Mouse (Mus musculus) forebrain, embryonic 13.5 days (tissue): ENCODE measurements around the gene Plekha1. TPM values are rescaled to one million over a fixed set of nuclear protein-coding genes. Genes with fewer than 3 reads are reported as not detected.

Experiments used
- ATAC-seq: fragments of 200-750 bp; cut with Nextera tagmentation; 2 replicates; pipeline ENCODE4 v1.8.0; 2017
- H3K27ac ChIP-seq: fragments of 300-500 bp; sonication (generic); 2 replicates; pipeline ENCODE4 v1.5.1; 2015; ENCODE audit warnings: inconsistent platforms, mild to moderate bottlenecking, moderate library complexity
- H3K27me3 ChIP-seq: fragments of 300-500 bp; sonication (generic); 2 replicates; pipeline ENCODE4 v1.6.1; 2015; ENCODE audit warnings: mild to moderate bottlenecking, inconsistent platforms
- H3K36me3 ChIP-seq: fragments of 300-500 bp; sonication (generic); 2 replicates; pipeline ENCODE4 v1.6.1; 2015; ENCODE audit warnings: mild to moderate bottlenecking, inconsistent platforms; ENCODE audit not compliant: poor library complexity, severe bottlenecking
- H3K4me1 ChIP-seq: fragments of 300-500 bp; sonication (generic); 2 replicates; pipeline ENCODE4 v1.6.1; 2015; ENCODE audit warnings: inconsistent platforms
- H3K4me2 ChIP-seq: fragments of 300-500 bp; sonication (generic); 2 replicates; pipeline ENCODE4 v1.6.1; 2015; ENCODE audit warnings: inconsistent platforms, mild to moderate bottlenecking, moderate library complexity
- H3K4me3 ChIP-seq: fragments of 300-500 bp; sonication (generic); 2 replicates; pipeline ENCODE4 v1.5.1; 2015; ENCODE audit warnings: mild to moderate bottlenecking, inconsistent platforms
- H3K9ac ChIP-seq: fragments of 300-500 bp; sonication (generic); 2 replicates; pipeline ENCODE4 v1.6.1; 2015; ENCODE audit warnings: mild to moderate bottlenecking, inconsistent platforms
- H3K9me3 ChIP-seq: fragments of 300-500 bp; sonication (generic); replicated peaks from 2 replicates; pipeline ENCODE4 v1.6.1; 2016; ENCODE audit warnings: inconsistent platforms
- WGBS: fragments of 180-500 bp; shearing (Covaris S2); methylation state at CpG from one replicate; pipeline ENCODE4 v1.1.7; 2015; 5-methylcytosine and 5-hydroxymethylcytosine counted together
- polyA plus RNA-seq: library from polyadenylated mRNA; unstranded; fragments of >200 nt; fragmentation: Nextera tagmentation; extraction: Ambion mirVana; gene quantifications from 2 replicates; pipeline ENCODE4 v1.2.1, GENCODE M21; 2015

Plekha1 gene
- polyA plus RNA-seq, 1 experiment from 2014 or later, result 37.8 TPM

DNA sequence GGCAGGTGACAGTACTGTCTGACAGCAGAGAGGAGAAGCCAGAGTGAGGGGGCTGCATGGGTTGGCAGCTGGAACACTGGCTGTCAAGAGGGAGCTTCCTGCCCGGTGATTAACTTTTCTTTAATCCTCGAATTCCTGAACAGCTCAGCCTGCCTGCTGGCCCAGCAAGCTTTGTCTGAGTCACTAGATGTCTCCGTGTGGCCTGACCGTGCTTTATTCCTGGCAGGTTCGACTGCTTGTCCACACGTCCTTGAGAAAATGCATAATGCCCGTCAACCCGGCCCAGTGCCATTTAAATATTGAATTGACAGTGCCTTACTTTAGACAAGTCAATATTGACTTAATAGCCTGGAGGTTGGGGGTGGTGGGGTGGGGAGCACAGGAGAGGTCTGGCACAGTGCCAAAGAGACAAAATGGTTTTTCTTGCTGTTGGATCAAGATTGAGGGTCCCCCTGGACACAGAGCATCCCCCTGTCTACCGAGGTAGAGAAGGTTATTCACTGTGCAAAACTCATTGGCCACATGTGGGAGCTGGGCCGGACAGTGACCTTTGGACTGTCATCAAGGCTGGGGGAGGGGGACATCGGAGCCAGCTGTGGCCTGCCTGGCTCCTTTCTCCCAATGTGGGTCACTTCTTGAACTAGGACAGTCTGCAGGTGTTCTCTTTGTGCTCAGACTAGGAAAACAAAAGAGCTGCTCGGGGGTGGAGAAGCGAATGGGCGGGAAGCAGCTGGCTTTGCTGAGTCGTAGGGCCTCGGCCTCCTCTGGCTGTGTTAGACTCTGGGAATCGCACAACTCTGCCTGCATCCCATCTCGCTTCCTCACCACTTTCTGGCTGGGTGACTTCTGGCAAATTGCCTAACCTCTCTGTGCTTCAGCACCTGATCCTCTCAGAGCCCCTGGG is 30.3 kb upstream of the Plekha1 start:
- 8% methylated on average over 18 of the region's 18 CpGs for WGBS
- Histone ChIP-seq H3K27ac (peak overlapping the region; percentile 7; the same call in 1 of the 2 replicates), H3K4me1 (peaks cover 33% of the 10 kb centered on the region), H3K9ac (no peak overlapping the region), H3K4me2 (no peak overlapping the region), H3K9me3 (no peaks in the 10 kb centered on the region), H3K4me3 (no peak overlapping the region), H3K27me3 (peaks cover 54% of the 10 kb centered on the region), H3K36me3 (no peaks in the 10 kb centered on the region)
- ATAC-seq, result no peak

DNA sequence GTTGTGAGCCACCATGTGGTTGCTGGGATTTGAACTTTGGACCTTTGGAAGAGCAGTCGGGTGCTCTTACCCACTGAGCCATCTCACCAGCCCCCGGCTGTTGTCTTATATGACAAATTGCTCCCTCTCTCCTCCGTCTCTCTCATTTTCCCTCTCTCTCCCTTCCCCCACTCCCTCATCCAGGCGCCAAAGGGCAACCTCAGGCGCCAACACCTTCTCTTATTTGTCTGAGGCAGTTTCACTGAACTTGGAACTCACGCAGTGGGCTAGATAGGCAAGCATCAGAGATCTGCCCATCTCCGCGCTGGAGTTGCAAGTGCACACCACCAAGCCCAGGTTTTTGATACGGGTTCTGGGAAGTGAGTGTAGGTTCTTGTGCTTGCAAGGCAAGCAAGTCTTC is 29.5 kb upstream of the Plekha1 start:
- Histone ChIP-seq H3K27ac (no peak overlapping the region), H3K27me3 (peaks cover 54% of the 10 kb centered on the region), H3K9me3 (no peaks in the 10 kb centered on the region), H3K4me2 (no peak overlapping the region), H3K9ac (no peak overlapping the region), H3K36me3 (no peaks in the 10 kb centered on the region), H3K4me3 (no peak overlapping the region), H3K4me1 (peaks cover 33% of the 10 kb centered on the region)
- ATAC-seq, result no peak
- WGBS, result 74% methylated on average over 9 of the region's 9 CpGs

DNA sequence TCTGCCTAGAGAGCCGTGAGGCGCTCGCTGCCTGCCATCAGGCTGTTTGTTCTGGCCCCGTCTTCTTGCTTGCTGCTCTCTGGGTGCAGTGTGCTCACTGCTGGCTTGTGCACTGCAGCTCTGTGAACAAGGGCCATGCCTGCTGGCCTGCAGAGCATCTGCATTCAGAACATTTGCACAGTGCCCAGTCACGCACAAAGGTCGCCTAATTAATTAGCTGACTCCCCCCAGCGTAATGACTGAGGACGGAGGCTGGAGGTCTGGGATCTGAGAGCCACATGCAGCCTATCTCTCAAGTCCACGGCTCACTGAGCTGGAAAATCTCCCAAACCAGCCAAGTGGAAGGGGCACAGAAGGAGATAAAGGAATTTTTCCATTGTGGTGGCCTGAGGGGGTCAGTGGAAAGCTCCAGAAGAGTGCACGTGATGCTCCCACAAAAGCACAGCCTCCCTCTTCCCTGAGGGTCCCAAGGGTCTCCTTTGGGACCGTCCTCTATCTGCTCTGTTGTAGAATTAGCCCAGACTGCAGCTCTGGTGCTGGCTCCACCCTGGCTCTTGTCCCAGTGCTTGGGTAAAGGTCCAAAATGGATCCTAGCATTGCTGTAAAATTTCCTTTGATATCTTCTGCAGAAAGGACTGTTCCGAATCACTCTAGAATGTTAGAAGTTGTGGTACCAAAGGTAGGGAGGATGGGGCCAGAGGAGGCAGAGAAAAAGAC is 27.5 kb upstream of the Plekha1 start:
- Histone ChIP-seq H3K4me1 (peaks cover 33% of the 10 kb centered on the region), H3K4me3 (no peak overlapping the region), H3K4me2 (peak overlapping the region; percentile 28), H3K9me3 (no peaks in the 10 kb centered on the region), H3K27me3 (peaks cover 45% of the 10 kb centered on the region), H3K27ac (no peak overlapping the region), H3K36me3 (no peaks in the 10 kb centered on the region), H3K9ac (peak overlapping the region; percentile 22; the same call in 1 of the 2 replicates)
- WGBS, result 5% methylated on average over 12 of the region's 12 CpGs
- ATAC-seq, result peak; percentile 68

DNA sequence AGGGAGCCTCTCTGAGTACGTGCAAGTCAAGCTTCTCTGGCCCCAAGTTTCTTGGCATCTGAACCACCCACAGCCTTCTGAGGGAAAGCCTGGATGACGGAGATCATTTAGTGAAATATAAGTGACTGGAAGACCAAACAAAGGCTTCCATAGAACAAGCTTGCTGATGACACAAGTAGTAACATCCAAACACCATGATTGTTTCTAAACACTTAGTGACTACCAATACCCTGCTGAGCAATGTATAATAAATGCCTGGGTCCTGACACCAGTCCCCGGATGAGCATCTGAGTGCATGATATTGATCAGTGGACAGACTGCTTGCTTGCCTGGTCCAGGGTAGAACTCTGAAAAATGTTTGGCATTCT is 26.9 kb upstream of the Plekha1 start:
- Histone ChIP-seq H3K4me2 (no peak overlapping the region), H3K9ac (no peak overlapping the region), H3K9me3 (no peaks in the 10 kb centered on the region), H3K27ac (no peak overlapping the region), H3K36me3 (no peaks in the 10 kb centered on the region), H3K27me3 (peaks cover 39% of the 10 kb centered on the region), H3K4me1 (peaks cover 33% of the 10 kb centered on the region), H3K4me3 (no peak overlapping the region)
- 35% methylated on average over 3 of the region's 3 CpGs for WGBS
- ATAC-seq, result no peak

DNA sequence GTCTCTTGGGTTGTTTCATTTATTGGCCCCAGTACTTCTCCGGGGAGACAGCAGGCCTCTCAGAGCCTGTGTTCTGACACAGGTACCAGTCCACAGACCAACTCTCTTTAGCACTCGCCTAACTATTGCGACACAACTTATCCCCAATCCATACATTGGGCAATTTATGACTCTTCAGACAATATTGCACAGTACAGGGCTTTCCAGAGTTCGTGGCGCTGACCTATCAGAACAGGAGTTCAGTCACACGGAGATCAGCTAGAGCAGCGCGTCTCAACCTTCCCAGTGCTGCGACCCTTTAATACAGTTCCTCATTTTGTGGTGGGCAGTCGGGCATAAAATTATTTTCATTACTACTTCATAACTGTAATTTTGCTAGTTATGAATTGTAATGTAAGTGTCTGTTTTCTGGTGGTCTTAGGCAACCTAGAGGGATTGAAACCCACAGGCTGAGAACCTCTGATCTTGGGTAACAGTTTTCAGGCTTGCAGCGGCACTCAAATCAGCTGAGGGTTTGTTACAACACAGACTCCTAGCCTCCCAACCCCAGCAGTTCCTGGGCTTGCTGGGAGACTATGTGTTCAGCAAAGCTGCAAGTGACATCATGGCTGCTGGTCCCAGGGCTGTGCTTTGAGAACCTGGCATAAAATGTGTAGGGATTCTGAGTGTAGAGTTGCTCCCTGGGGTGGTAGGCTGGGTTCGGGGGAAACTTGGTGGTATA is 26.0 kb upstream of the Plekha1 start:
- H3K4me3 ChIP-seq, result no peak overlapping the region
- H3K4me1 ChIP-seq, result peaks cover 30% of the 10 kb centered on the region
- no peaks in the 10 kb centered on the region for H3K36me3 ChIP-seq
- H3K27me3 ChIP-seq, result peaks cover 31% of the 10 kb centered on the region
- ATAC-seq, result no peak
- no peaks in the 10 kb centered on the region for H3K9me3 ChIP-seq
- H3K9ac ChIP-seq, result no peak overlapping the region
- no peak overlapping the region for H3K4me2 ChIP-seq
- no peak overlapping the region for H3K27ac ChIP-seq
- WGBS, result 88% methylated on average over 12 of the region's 12 CpGs

DNA sequence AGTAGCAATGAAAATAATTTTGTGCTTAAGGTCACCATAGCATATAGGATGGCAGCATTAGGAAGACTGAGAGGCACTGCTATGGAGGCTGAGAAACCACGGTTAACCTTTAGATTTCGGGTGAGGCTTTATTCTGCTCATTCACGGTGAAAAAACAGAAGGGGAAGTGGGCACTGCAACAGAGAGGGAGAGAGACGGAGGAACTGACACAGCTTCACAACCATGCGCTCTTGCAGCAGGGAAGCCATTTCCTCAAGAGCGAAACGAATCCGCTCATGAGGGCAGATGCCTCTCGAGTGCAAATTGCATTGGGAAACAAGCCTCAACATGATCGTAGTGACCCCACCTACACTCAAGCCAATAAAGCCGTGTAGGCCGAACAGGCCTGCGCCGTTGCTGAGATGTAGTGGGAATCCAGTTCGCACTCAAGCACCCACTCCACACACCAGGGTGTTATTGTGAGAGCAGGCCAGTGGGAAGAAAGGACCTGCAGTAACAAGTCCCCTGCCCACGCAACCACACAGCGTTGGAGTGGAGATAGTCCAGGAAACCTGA is 18.3 kb upstream of the Plekha1 start:
- no peak overlapping the region for H3K4me3 ChIP-seq
- no peaks in the 10 kb centered on the region for H3K4me1 ChIP-seq
- no peak overlapping the region for H3K4me2 ChIP-seq
- H3K36me3 ChIP-seq, result no peaks in the 10 kb centered on the region
- no peak overlapping the region for H3K9ac ChIP-seq
- ATAC-seq, result no peak
- peaks cover 4% of the 10 kb centered on the region; the same call in 1 of the 2 replicates for H3K27me3 ChIP-seq
- H3K9me3 ChIP-seq, result no peaks in the 10 kb centered on the region
- no peak overlapping the region for H3K27ac ChIP-seq
- 90% methylated on average over 17 of the region's 17 CpGs for WGBS

DNA sequence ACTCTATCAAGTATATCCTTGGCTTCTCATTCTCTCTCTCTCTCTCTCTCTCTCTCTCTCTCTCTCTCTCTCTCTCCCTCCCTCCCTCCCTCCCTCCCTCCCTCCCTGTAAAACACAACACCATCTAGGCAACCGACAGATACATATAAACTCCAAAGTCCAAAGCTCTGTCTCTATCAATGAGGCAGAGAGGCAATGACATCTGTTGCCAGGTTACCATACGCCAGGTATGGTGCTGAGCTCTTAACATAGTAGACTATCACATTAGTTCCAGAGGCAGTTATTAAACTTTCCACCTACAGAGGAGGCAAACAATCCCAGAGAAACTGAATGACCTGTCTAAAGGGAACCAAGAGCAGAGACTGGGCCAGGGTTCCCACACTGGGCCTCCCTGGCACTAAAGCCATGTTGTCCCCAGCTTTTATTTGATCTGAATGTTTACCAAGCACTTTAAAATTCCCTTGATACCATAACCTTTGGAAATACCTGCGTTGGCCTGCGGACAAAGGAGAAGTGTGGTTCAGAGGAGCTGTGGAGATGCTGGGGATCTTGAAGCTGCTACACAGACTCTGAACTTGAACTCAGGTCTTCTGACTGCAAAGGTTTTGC is 10.8 kb upstream of the Plekha1 start:
- no peak for ATAC-seq
- Histone ChIP-seq H3K27ac (no peak overlapping the region), H3K4me1 (no peaks in the 10 kb centered on the region; the same call in 1 of the 2 replicates), H3K27me3 (0 out of 2 replicates have a peak, but pooled peaks cover 11% of the 10 kb centered on the region), H3K9me3 (no peaks in the 10 kb centered on the region), H3K36me3 (no peaks in the 10 kb centered on the region), H3K9ac (no peak overlapping the region), H3K4me2 (no peak overlapping the region), H3K4me3 (no peak overlapping the region)
- WGBS, result 90% methylated on average over 4 of the region's 4 CpGs

DNA sequence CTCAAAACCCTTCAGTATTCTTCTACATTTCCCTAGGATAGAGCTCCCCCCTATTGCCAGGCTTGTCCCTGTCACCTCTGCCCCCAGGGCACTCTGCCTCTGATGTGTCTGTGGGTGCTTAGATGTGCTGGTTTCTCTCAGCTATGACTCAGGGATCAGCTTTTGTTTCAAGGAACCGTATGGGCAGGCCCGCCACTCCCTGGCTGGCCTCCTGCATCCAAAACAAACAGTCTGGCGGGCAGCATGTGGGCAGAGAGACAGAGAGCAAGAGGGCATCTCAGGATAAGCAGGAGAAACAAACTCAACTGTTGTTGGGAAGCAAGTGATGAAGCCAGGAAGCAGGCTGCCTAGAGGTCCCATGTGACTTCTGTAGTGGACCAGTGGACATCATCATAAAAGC is 9.9 kb upstream of the Plekha1 start:
- Histone ChIP-seq H3K27me3 (0 out of 2 replicates have a peak, but pooled peaks cover 11% of the 10 kb centered on the region), H3K4me3 (no peak overlapping the region), H3K36me3 (no peaks in the 10 kb centered on the region), H3K9ac (no peak overlapping the region), H3K27ac (no peak overlapping the region), H3K4me2 (no peak overlapping the region), H3K4me1 (peaks cover 7% of the 10 kb centered on the region), H3K9me3 (no peaks in the 10 kb centered on the region)
- ATAC-seq, result no peak
- 35% methylated on average over 3 of the region's 3 CpGs for WGBS

DNA sequence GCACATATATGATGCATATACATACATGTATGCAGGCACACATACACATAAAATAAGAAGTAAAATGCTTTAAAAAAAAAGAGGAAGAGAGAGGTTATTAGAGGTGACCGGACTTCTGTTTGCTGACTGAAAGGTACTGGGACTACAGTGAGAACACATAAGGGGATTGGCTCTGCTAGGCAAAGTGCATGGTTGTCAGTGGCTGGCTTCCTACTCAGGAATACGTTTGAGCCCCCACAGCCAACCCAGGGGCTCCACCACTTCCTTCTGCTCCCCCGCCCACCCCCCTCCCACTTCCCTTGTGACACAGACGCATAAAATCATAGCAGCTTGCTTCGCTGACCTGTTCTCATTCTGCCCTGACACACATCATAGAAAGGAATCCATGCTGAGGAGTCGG is 7.6 kb upstream of the Plekha1 start:
- no peaks in the 10 kb centered on the region for H3K9me3 ChIP-seq
- no peaks in the 10 kb centered on the region for H3K36me3 ChIP-seq
- no peak overlapping the region for H3K4me2 ChIP-seq
- WGBS, result 79% methylated on average over 6 of the region's 6 CpGs
- ATAC-seq, result no peak
- H3K27ac ChIP-seq, result no peak overlapping the region
- H3K9ac ChIP-seq, result no peak overlapping the region
- H3K4me1 ChIP-seq, result peaks cover 24% of the 10 kb centered on the region
- 0 out of 2 replicates have a peak, but pooled peaks cover 11% of the 10 kb centered on the region for H3K27me3 ChIP-seq
- no peak overlapping the region for H3K4me3 ChIP-seq

DNA sequence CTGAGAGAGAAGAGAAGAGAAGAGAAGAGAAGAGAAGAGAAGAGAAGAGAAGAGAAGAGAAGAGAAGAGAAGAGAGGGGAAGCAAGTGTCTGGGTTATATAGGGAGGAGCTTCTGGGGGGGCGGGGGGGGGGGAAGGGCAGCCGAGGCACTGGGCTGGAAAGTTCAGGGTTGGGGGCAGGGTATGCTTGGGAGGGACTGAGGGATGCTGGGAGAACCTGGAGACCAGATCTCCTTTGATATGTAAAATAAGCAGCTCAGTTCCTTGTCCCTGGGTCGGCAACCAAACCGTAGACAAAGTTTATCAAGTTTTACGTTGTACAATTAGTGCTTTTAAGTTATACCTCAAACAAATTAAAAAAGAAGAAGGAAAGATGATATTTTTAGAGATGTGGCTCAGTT is 5.6 kb upstream of the Plekha1 start:
- Histone ChIP-seq H3K4me3 (no peak overlapping the region), H3K4me1 (peaks cover 24% of the 10 kb centered on the region), H3K27ac (no peak overlapping the region), H3K36me3 (no peaks in the 10 kb centered on the region), H3K9ac (no peak overlapping the region), H3K27me3 (peaks cover 16% of the 10 kb centered on the region), H3K9me3 (no peaks in the 10 kb centered on the region), H3K4me2 (no peak overlapping the region)
- WGBS, result 24% methylated on average over 4 of the region's 5 CpGs
- no peak for ATAC-seq

DNA sequence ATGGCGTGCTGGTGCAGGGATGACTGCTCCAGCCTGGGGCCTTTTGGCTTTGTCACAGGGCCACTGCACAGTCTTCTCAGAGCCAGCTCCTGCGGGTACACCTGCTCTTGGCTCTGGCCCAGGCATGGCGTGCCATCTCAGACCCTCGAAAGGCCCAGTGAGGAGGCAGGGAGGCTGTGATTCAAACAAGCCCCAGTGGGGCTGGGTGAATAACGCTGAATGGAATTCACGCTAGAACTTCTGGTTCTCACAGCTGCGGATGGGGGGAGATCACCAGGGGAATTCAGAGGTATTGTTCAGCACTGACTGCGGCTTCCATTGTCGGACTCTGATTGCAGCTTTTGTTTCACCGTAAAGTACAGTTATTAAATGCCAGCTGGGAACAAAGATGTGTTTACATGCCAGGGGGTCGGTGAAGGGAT is 4.8 kb upstream of the Plekha1 start:
- ATAC-seq, result no peak
- Histone ChIP-seq H3K4me2 (peak overlapping the region; percentile 21; the same call in 1 of the 2 replicates), H3K9ac (0 out of 2 replicates have a peak overlapping the region, but pooled peaks have one; percentile 1), H3K27ac (peak overlapping the region; percentile 55; the same call in 1 of the 2 replicates), H3K27me3 (peaks cover 8% of the 10 kb centered on the region), H3K4me1 (peaks cover 24% of the 10 kb centered on the region), H3K36me3 (no peaks in the 10 kb centered on the region), H3K9me3 (no peaks in the 10 kb centered on the region), H3K4me3 (no peak overlapping the region)
- WGBS, result 8% methylated on average over 11 of the region's 11 CpGs
